Mouse (Mus musculus) CH12.LX (cell line): ENCODE measurements at regions not wholly inside any gene's neighbourhood (a gene's known extent, or its start where the extent isn't known, plus 50 kb on each side); places are given as distances from the start of the nearest gene placed in this dataset.

Source experiments
- CTCF ChIP-seq, 2 experiments: IDR thresholded peaks in 1 of 2; conservative IDR thresholded peaks in 1 of 2; 2 replicates each; pipeline ENCODE4 v1.5.1; 2011 to 2012; ENCODE audit warnings: low read depth in 2 of 2, low read length in 2 of 2, improper control_type of control experiment in 1 of 2, inconsistent platforms in 1 of 2, mild to moderate bottlenecking in 1 of 2, moderate library complexity in 1 of 2
- HCFC1 ChIP-seq: IDR thresholded peaks from 2 replicates; pipeline ENCODE4 v1.6.1; 2012; ENCODE audit warnings: low read depth, mild to moderate bottlenecking, inconsistent platforms, low read length, improper control_type of control experiment
- POLR2A ChIP-seq: IDR thresholded peaks from 2 replicates; pipeline ENCODE4 v1.6.1; 2011; ENCODE audit warnings: low read depth, mild to moderate bottlenecking, improper control_type of control experiment, low read length
- POLR2AphosphoS2 ChIP-seq: IDR thresholded peaks from 2 replicates; pipeline ENCODE4 v1.6.1; 2011; ENCODE audit warnings: low read depth, low read length, improper control_type of control experiment
- SIN3A ChIP-seq: IDR thresholded peaks from 2 replicates; pipeline ENCODE4 v1.6.1; 2012; ENCODE audit warnings: low read length, improper control_type of control experiment, inconsistent platforms

GRCm38 (mm10) chr13:90497573-90497972, 407.6 kb downstream of the Atp6ap1l start:
- TF ChIP-seq POLR2AphosphoS2 (no peak), POLR2A (no peak), CTCF (conservative IDR thresholded peaks at IDR 0.05 in 1 of 2, IDR thresholded peaks at IDR 0.05 in 1 of 2; ENCODE audit: low read depth in 2 of 2, low read length in 2 of 2) (no peak), SIN3A (no peak), HCFC1 (no peak)
